Mouse (Mus musculus) ES-Bruce4 (cell line): Measurements from ENCODE around the gene Morn3.

ENCODE experiments used
- CTCF ChIP-seq: IDR thresholded peaks from one replicate; pipeline ENCODE4 v1.8.1; 2011; ENCODE audit warnings: low read depth, low read length
- EP300 ChIP-seq: IDR thresholded peaks from 2 replicates; pipeline ENCODE4 v1.6.1; 2011; ENCODE audit warnings: low read depth, low read length; ENCODE audit not compliant: insufficient read depth

DNA sequence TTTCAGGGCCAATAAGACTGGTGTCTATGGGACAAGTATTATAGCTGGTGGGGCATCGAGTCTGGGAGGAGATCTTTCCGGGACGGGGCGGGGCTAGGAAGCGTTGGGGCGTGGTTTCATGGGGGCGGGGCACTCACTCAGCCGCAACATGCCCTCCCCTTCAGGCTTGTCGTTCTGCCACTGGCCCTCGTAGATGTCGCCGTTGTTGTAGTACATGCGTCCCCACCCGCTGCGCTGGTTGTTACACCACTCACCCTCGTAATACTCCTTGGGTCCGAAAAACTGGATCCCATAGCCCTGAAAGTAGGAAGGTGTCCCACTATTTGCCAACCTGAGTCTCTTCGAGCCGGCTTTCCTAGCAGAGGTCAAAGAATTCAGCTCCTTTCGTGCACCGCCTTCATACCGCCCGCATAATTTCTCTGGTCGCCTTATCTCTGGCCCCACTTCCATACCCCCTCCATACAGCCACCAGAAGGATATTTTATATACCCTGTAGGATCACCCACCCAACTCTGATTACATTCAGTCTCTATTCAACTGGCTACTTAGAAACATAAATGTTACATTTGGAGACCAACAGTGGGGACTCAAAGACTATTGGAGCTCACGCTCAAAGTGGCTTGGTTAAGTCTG, 7.6 kb downstream of the Morn3 start:
- TF ChIP-seq EP300 (peak; percentile 55; the same call in 1 of the 2 replicates), CTCF (no peak)
